Mouse (Mus musculus) midbrain, embryonic 14.5 days (tissue): ENCODE measurements around the gene Plcl1. TPM values are rescaled to one million over a fixed set of nuclear protein-coding genes. Genes with fewer than 3 reads are reported as not detected.

ENCODE experiments used
- ATAC-seq: fragments of 200-750 bp; cut with Nextera tagmentation; 2 replicates; pipeline ENCODE4 v1.8.0; 2017; ENCODE audit warnings: moderate number of reproducible peaks, moderate library complexity; ENCODE audit not compliant: low FRiP score, low TSS enrichment
- DNase-seq: peaks from one replicate; pipeline ENCODE4 v3.0.0-alpha.2; 2015
- H3K27ac ChIP-seq: fragments of 300-500 bp; sonication (generic); replicated peaks from 2 replicates; pipeline ENCODE4 v1.5.1; 2014; ENCODE audit warnings: mild to moderate bottlenecking, low read depth, low read length, moderate library complexity
- H3K27me3 ChIP-seq: fragments of 300-500 bp; sonication (generic); 2 replicates; pipeline ENCODE4 v1.6.1; 2014; ENCODE audit warnings: low read length, control low read depth, mixed read lengths; ENCODE audit not compliant: control insufficient read depth, insufficient read depth
- H3K36me3 ChIP-seq: fragments of 300-500 bp; sonication (generic); 2 replicates; pipeline ENCODE4 v1.6.1; 2014; ENCODE audit warnings: low read length, control low read depth; ENCODE audit not compliant: control insufficient read depth, insufficient read depth
- H3K4me1 ChIP-seq: fragments of 300-500 bp; sonication (generic); 2 replicates; pipeline ENCODE4 v1.6.1; 2014; ENCODE audit warnings: mild to moderate bottlenecking, antibody characterized with exemption, low read length, control low read depth; ENCODE audit not compliant: control insufficient read depth, insufficient read depth
- H3K4me2 ChIP-seq: fragments of 300-500 bp; sonication (generic); 2 replicates; pipeline ENCODE4 v1.6.1; 2014; ENCODE audit warnings: mild to moderate bottlenecking, low read length, moderate library complexity
- H3K4me3 ChIP-seq: fragments of 300-500 bp; sonication (generic); replicated peaks from 2 replicates; pipeline ENCODE4 v1.5.1; 2014; ENCODE audit warnings: low read depth, low read length
- H3K9ac ChIP-seq: fragments of 300-500 bp; sonication (generic); replicated peaks from 2 replicates; pipeline ENCODE4 v1.6.1; 2014; ENCODE audit warnings: mild to moderate bottlenecking, low read length, moderate library complexity
- H3K9me3 ChIP-seq: fragments of 300-500 bp; sonication (generic); 2 replicates; pipeline ENCODE4 v1.6.1; 2016; ENCODE audit warnings: low read length, control low read depth, mixed read lengths; ENCODE audit not compliant: control insufficient read depth
- WGBS: fragments of 180-500 bp; shearing (Covaris S2); extraction: QIAGEN DNeasy Blood & Tissue Kit; methylation state at CpG from one replicate; pipeline ENCODE4 v1.1.7; 2014; 5-methylcytosine and 5-hydroxymethylcytosine counted together
- polyA plus RNA-seq: library from polyadenylated mRNA; unstranded; fragments of >200 nt; fragmentation: Nextera tagmentation; extraction: Ambion mirVana; gene quantifications from 2 replicates; pipeline ENCODE4 v1.2.1, GENCODE M21; 2014

Gene Plcl1
- polyA plus RNA-seq, 1 experiment from 2014 or later: 5.0 TPM

- H3K4me3 ChIP-seq: peak overlapping the region; percentile 80; the same call in 1 of the 2 replicates
- 0 out of 2 replicates have a peak, but pooled peaks cover 3% of the 10 kb centered on the region for H3K27me3 ChIP-seq
- 4% methylated on average over 3 of the region's 3 CpGs for WGBS
- no peak overlapping the region for H3K27ac ChIP-seq
- peak overlapping the region; percentile 96 for H3K4me2 ChIP-seq
- no peak overlapping the region for H3K9ac ChIP-seq
- DNase-seq (peak; percentile 93), ATAC-seq (no peak)
- H3K4me1 ChIP-seq: peaks cover 20% of the 10 kb centered on the region; the same call in 1 of the 2 replicates
- no peaks in the 10 kb centered on the region for H3K9me3 ChIP-seq
- no peaks in the 10 kb centered on the region for H3K36me3 ChIP-seq
Measured at GRCm38 (mm10) chr1:55404439-55404838, 1.3 kb upstream of the Plcl1 start.

GRCm38 (mm10) chr1:55406023-55406413, 297 bp downstream of the Plcl1 start:
- Histone ChIP-seq H3K9me3 (no peaks in the 10 kb centered on the region), H3K4me2 (peak overlapping the region; percentile 96), H3K27me3 (0 out of 2 replicates have a peak, but pooled peaks cover 3% of the 10 kb centered on the region), H3K27ac (peak overlapping the region; percentile 84), H3K4me1 (peaks cover 17% of the 10 kb centered on the region; the same call in 1 of the 2 replicates), H3K9ac (peak overlapping the region; percentile 78), H3K4me3 (peak overlapping the region; percentile 80), H3K36me3 (no peaks in the 10 kb centered on the region)
- WGBS: 0% methylated on average over 42 of the region's 42 CpGs
- DNase-seq (no peak), ATAC-seq (peak; percentile 74)

- H3K4me2 ChIP-seq: peak overlapping the region; percentile 96
- peak overlapping the region; percentile 80 for H3K4me3 ChIP-seq
- peak overlapping the region; percentile 78 for H3K9ac ChIP-seq
- H3K27me3 ChIP-seq: 0 out of 2 replicates have a peak, but pooled peaks cover 3% of the 10 kb centered on the region
- H3K4me1 ChIP-seq: peaks cover 17% of the 10 kb centered on the region; the same call in 1 of the 2 replicates
- no peaks in the 10 kb centered on the region for H3K9me3 ChIP-seq
- H3K27ac ChIP-seq: peak overlapping the region; percentile 84
- H3K36me3 ChIP-seq: no peaks in the 10 kb centered on the region
- peak; percentile 71 for DNase-seq
- WGBS: 3% methylated on average over 34 of the region's 35 CpGs
- peak; percentile 35 for ATAC-seq
Measured at GRCm38 (mm10) chr1:55406531-55407375, 1.0 kb downstream of the Plcl1 start.

- no peak overlapping the region for H3K27ac ChIP-seq
- no peaks in the 10 kb centered on the region for H3K36me3 ChIP-seq
- WGBS: 83% methylated on average over 2 of the region's 2 CpGs
- H3K4me1 ChIP-seq: peaks cover 7% of the 10 kb centered on the region; the same call in 1 of the 2 replicates
- no peak overlapping the region for H3K4me2 ChIP-seq
- no peak overlapping the region for H3K9ac ChIP-seq
- no peak for ATAC-seq
- no peak overlapping the region for H3K4me3 ChIP-seq
- DNase-seq: no peak
- no peaks in the 10 kb centered on the region for H3K9me3 ChIP-seq
- no peaks in the 10 kb centered on the region for H3K27me3 ChIP-seq
Measured at GRCm38 (mm10) chr1:55410670-55411069, 4.9 kb downstream of the Plcl1 start.

GRCm38 (mm10) chr1:55411079-55411478, 5.4 kb downstream of the Plcl1 start:
- Histone ChIP-seq H3K9me3 (no peaks in the 10 kb centered on the region), H3K27ac (no peak overlapping the region), H3K4me3 (no peak overlapping the region), H3K36me3 (no peaks in the 10 kb centered on the region), H3K9ac (no peak overlapping the region), H3K27me3 (no peaks in the 10 kb centered on the region), H3K4me1 (peaks cover 7% of the 10 kb centered on the region; the same call in 1 of the 2 replicates), H3K4me2 (no peak overlapping the region)
- no peak for DNase-seq
- no peak for ATAC-seq
- 82% methylated on average over 2 of the region's 2 CpGs for WGBS

GRCm38 (mm10) chr1:55412569-55412968, 6.8 kb downstream of the Plcl1 start:
- peaks cover 2% of the 10 kb centered on the region; the same call in 1 of the 2 replicates for H3K4me1 ChIP-seq
- H3K4me2 ChIP-seq: no peak overlapping the region
- no peak overlapping the region for H3K27ac ChIP-seq
- ATAC-seq: no peak
- no peaks in the 10 kb centered on the region for H3K9me3 ChIP-seq
- H3K4me3 ChIP-seq: no peak overlapping the region
- 78% methylated on average over 6 of the region's 6 CpGs for WGBS
- no peak overlapping the region for H3K9ac ChIP-seq
- no peaks in the 10 kb centered on the region for H3K36me3 ChIP-seq
- DNase-seq: no peak
- no peaks in the 10 kb centered on the region for H3K27me3 ChIP-seq

- Histone ChIP-seq H3K36me3 (no peaks in the 10 kb centered on the region), H3K9ac (no peak overlapping the region), H3K27ac (no peak overlapping the region), H3K27me3 (no peaks in the 10 kb centered on the region), H3K4me3 (no peak overlapping the region), H3K4me2 (no peak overlapping the region), H3K4me1 (no peaks in the 10 kb centered on the region), H3K9me3 (no peaks in the 10 kb centered on the region)
- no peak for ATAC-seq
- WGBS: 87% methylated on average over 1 of the region's 1 CpGs
- DNase-seq: no peak
Measured at GRCm38 (mm10) chr1:55413534-55413933, 7.8 kb downstream of the Plcl1 start.

- ATAC-seq (no peak), DNase-seq (no peak)
- no peak overlapping the region for H3K4me2 ChIP-seq
- no peaks in the 10 kb centered on the region for H3K9me3 ChIP-seq
- H3K9ac ChIP-seq: no peak overlapping the region
- WGBS: 86% methylated on average over 3 of the region's 3 CpGs
- H3K4me1 ChIP-seq: no peaks in the 10 kb centered on the region
- H3K27me3 ChIP-seq: no peaks in the 10 kb centered on the region
- H3K4me3 ChIP-seq: no peak overlapping the region
- H3K36me3 ChIP-seq: no peaks in the 10 kb centered on the region
- no peak overlapping the region for H3K27ac ChIP-seq
Measured at GRCm38 (mm10) chr1:55418968-55419367, 13.2 kb downstream of the Plcl1 start.

- H3K9ac ChIP-seq: no peak overlapping the region
- H3K27me3 ChIP-seq: no peaks in the 10 kb centered on the region
- no peak overlapping the region for H3K4me3 ChIP-seq
- H3K4me1 ChIP-seq: no peaks in the 10 kb centered on the region
- no peaks in the 10 kb centered on the region for H3K9me3 ChIP-seq
- H3K27ac ChIP-seq: no peak overlapping the region
- ATAC-seq: no peak
- no peak for DNase-seq
- no peak overlapping the region for H3K4me2 ChIP-seq
- 88% methylated on average over 2 of the region's 2 CpGs for WGBS
- H3K36me3 ChIP-seq: no peaks in the 10 kb centered on the region
Measured at GRCm38 (mm10) chr1:55427607-55428006, 21.9 kb downstream of the Plcl1 start.
